Mouse (Mus musculus): ENCODE measurements at regions not wholly inside any gene's neighbourhood (a gene's known extent, or its start where the extent isn't known, plus 50 kb on each side); places are given as distances from the start of the nearest gene placed in this dataset.

GRCm38 (mm10) chr2:50737706-50738105 is 411.2 kb downstream of the Rnd3 start:
- DNase-seq (ENCODE audit: low read depth), result peak; percentile 50

GRCm38 (mm10) chr2:50735029-50735428 is 413.9 kb downstream of the Rnd3 start:
- TF ChIP-seq CTCF (IDR thresholded peaks at IDR 0.05; ENCODE audit: borderline replicate concordance, extremely low read depth, insufficient read depth, insufficient read length), result no peak
- TF ChIP-seq POLR2A (IDR thresholded peaks at IDR 0.05; ENCODE audit: borderline replicate concordance, extremely low read depth, insufficient read depth, insufficient read length, poor library complexity, severe bottlenecking), result no peak
- DNase-seq (ENCODE audit: low read depth), result no peak

More at GRCm38 (mm10) chr2:50737706-50738105, 411.2 kb downstream of the Rnd3 start:
- TF ChIP-seq POLR2A (IDR thresholded peaks at IDR 0.05; ENCODE audit: borderline replicate concordance, extremely low read depth, insufficient read depth, insufficient read length, poor library complexity, severe bottlenecking), result no peak
- TF ChIP-seq CTCF (IDR thresholded peaks at IDR 0.05; ENCODE audit: borderline replicate concordance, extremely low read depth, insufficient read depth, insufficient read length), result no peak

- DNase-seq (ENCODE audit: low read depth), result no peak
- TF ChIP-seq CTCF (IDR thresholded peaks at IDR 0.05; ENCODE audit: borderline replicate concordance, extremely low read depth, insufficient read depth, insufficient read length) (no peak), POLR2A (IDR thresholded peaks at IDR 0.05; ENCODE audit: borderline replicate concordance, extremely low read depth, insufficient read depth, insufficient read length, poor library complexity, severe bottlenecking) (no peak)
Observed at GRCm38 (mm10) chr2:50706652-50707051, 410.1 kb upstream of the Mmadhc start.

- TF ChIP-seq POLR2A (IDR thresholded peaks at IDR 0.05; ENCODE audit: borderline replicate concordance, extremely low read depth, insufficient read depth, insufficient read length, poor library complexity, severe bottlenecking) (no peak), CTCF (IDR thresholded peaks at IDR 0.05; ENCODE audit: borderline replicate concordance, extremely low read depth, insufficient read depth, insufficient read length) (no peak)
- DNase-seq (ENCODE audit: low read depth), result no peak
Observed at GRCm38 (mm10) chr2:50704297-50704696, 407.7 kb upstream of the Mmadhc start.

- peak; percentile 78 for DNase-seq (ENCODE audit: low read depth)
- no peak for TF ChIP-seq CTCF (IDR thresholded peaks at IDR 0.05; ENCODE audit: borderline replicate concordance, extremely low read depth, insufficient read depth, insufficient read length)
- TF ChIP-seq POLR2A (IDR thresholded peaks at IDR 0.05; ENCODE audit: borderline replicate concordance, extremely low read depth, insufficient read depth, insufficient read length, poor library complexity, severe bottlenecking), result no peak
Observed at GRCm38 (mm10) chr2:50702584-50703450, 406.2 kb upstream of the Mmadhc start.

- no peak for DNase-seq (ENCODE audit: low read depth)
- no peak for TF ChIP-seq POLR2A (IDR thresholded peaks at IDR 0.05; ENCODE audit: borderline replicate concordance, extremely low read depth, insufficient read depth, insufficient read length, poor library complexity, severe bottlenecking)
- TF ChIP-seq CTCF (IDR thresholded peaks at IDR 0.05; ENCODE audit: borderline replicate concordance, extremely low read depth, insufficient read depth, insufficient read length), result no peak
Observed at GRCm38 (mm10) chr2:50698841-50699240, 402.2 kb upstream of the Mmadhc start.

GRCm38 (mm10) chr2:50696575-50696974 is 400.0 kb upstream of the Mmadhc start:
- TF ChIP-seq POLR2A (IDR thresholded peaks at IDR 0.05; ENCODE audit: borderline replicate concordance, extremely low read depth, insufficient read depth, insufficient read length, poor library complexity, severe bottlenecking) (no peak), CTCF (IDR thresholded peaks at IDR 0.05; ENCODE audit: borderline replicate concordance, extremely low read depth, insufficient read depth, insufficient read length) (no peak)
- DNase-seq (ENCODE audit: low read depth), result no peak

GRCm38 (mm10) chr2:50694849-50695248 is 398.2 kb upstream of the Mmadhc start:
- TF ChIP-seq CTCF (IDR thresholded peaks at IDR 0.05; ENCODE audit: borderline replicate concordance, extremely low read depth, insufficient read depth, insufficient read length) (no peak), POLR2A (IDR thresholded peaks at IDR 0.05; ENCODE audit: borderline replicate concordance, extremely low read depth, insufficient read depth, insufficient read length, poor library complexity, severe bottlenecking) (no peak)
- peak; percentile 93 for DNase-seq (ENCODE audit: low read depth)

GRCm38 (mm10) chr2:50693784-50694350 is 397.3 kb upstream of the Mmadhc start:
- no peak for TF ChIP-seq POLR2A (IDR thresholded peaks at IDR 0.05; ENCODE audit: borderline replicate concordance, extremely low read depth, insufficient read depth, insufficient read length, poor library complexity, severe bottlenecking)
- TF ChIP-seq CTCF (IDR thresholded peaks at IDR 0.05; ENCODE audit: borderline replicate concordance, extremely low read depth, insufficient read depth, insufficient read length), result no peak
- DNase-seq (ENCODE audit: low read depth), result peak; percentile 77

- no peak for DNase-seq (ENCODE audit: low read depth)
- TF ChIP-seq POLR2A (IDR thresholded peaks at IDR 0.05; ENCODE audit: borderline replicate concordance, extremely low read depth, insufficient read depth, insufficient read length, poor library complexity, severe bottlenecking) (no peak), CTCF (IDR thresholded peaks at IDR 0.05; ENCODE audit: borderline replicate concordance, extremely low read depth, insufficient read depth, insufficient read length) (no peak)
Observed at GRCm38 (mm10) chr2:50690120-50691103, 393.8 kb upstream of the Mmadhc start.

Data from brain, embryonic 14.5 days (tissue).